Mouse (Mus musculus) testis, adult 2 months (tissue): ENCODE data around the gene Clta. TPM values are rescaled to one million over a fixed set of nuclear protein-coding genes. Genes with fewer than 3 reads are reported as not detected.

Experiments
- H3K27ac ChIP-seq: fragments of 200-500 bp; 2 replicates; pipeline ENCODE4 v1.5.1; 2012; ENCODE audit warnings: low read depth, low read length; ENCODE audit not compliant: control insufficient read depth, insufficient read depth
- H3K27me3 ChIP-seq: fragments of 200-500 bp; 2 replicates; pipeline ENCODE4 v1.6.1; 2012; ENCODE audit warnings: mild to moderate bottlenecking, low read length, moderate library complexity; ENCODE audit not compliant: control insufficient read depth, insufficient read depth
- H3K36me3 ChIP-seq: fragments of 200-500 bp; 2 replicates; pipeline ENCODE4 v1.6.1; 2012; ENCODE audit warnings: mild to moderate bottlenecking, low read length; ENCODE audit not compliant: control insufficient read depth, insufficient read depth
- H3K4me1 ChIP-seq: fragments of 200-500 bp; 2 replicates; pipeline ENCODE4 v1.6.1; 2012; ENCODE audit warnings: low read length; ENCODE audit not compliant: control insufficient read depth, insufficient read depth
- H3K4me3 ChIP-seq: fragments of 200-500 bp; 2 replicates; pipeline ENCODE4 v1.5.1; 2012; ENCODE audit warnings: low read depth, mild to moderate bottlenecking, low read length, moderate library complexity, mixed read lengths; ENCODE audit not compliant: control insufficient read depth
- CTCF ChIP-seq: fragments of 200-500 bp; IDR thresholded peaks from 2 replicates; pipeline ENCODE4 v1.5.1; 2012; ENCODE audit warnings: low read depth, mild to moderate bottlenecking, inconsistent platforms, low read length, moderate library complexity; ENCODE audit not compliant: control insufficient read depth, insufficient read depth, insufficient replicate concordance
- POLR2A ChIP-seq: fragments of 200-500 bp; IDR thresholded peaks from 2 replicates; pipeline ENCODE4 v1.6.1; 2012; ENCODE audit warnings: low read depth, mild to moderate bottlenecking, inconsistent platforms, low read length, moderate library complexity; ENCODE audit not compliant: control insufficient read depth
- polyA plus RNA-seq: library from polyadenylated mRNA; depleted of rRNA; stranded (reverse); fragments of >200 nt; gene quantifications from 2 replicates; pipeline ENCODE4 v1.2.3, GENCODE M21; 2012; rRNA removed

The Clta gene
- polyA plus RNA-seq = 23.1 and 29.0 TPM in 2 replicates

- Histone ChIP-seq H3K27me3 (no peaks in the 10 kb centered on the region), H3K36me3 (no peaks in the 10 kb centered on the region), H3K4me3 (no peak within 1 kb of the TSS), H3K27ac (no peak within 1 kb of the TSS), H3K4me1 (no peaks in the 10 kb centered on the region)
- no peak for TF ChIP-seq CTCF
- TF ChIP-seq POLR2A = no peak
These were observed at the start of gene Clta for GRCm38 (mm10) chr4:44004126-44004525. TSS of gene Clta (plus strand) at chr4:44004452.

GRCm38 (mm10) chr4:43957292-43957845, 46.9 kb upstream of the Clta start, which contains the start of gene Glipr2:
TSS of gene Glipr2 (plus strand) at chr4:43957401.
- H3K27ac ChIP-seq = no peak within 1 kb of the TSS
- no peaks in the 10 kb centered on the region for H3K36me3 ChIP-seq
- peak; percentile 27; the same call in 1 of the 2 replicates for TF ChIP-seq POLR2A
- TF ChIP-seq CTCF = peak; percentile 43; the same call in 1 of the 2 replicates
- peak within 1 kb of the TSS; percentile 70 for H3K4me3 ChIP-seq
- peaks cover 18% of the 10 kb centered on the region for H3K4me1 ChIP-seq
- no peaks in the 10 kb centered on the region for H3K27me3 ChIP-seq

- Histone ChIP-seq H3K27ac (no peak overlapping the region), H3K27me3 (no peaks in the 10 kb centered on the region), H3K4me1 (peaks cover 18% of the 10 kb centered on the region), H3K36me3 (no peaks in the 10 kb centered on the region), H3K4me3 (peak overlapping the region; percentile 70)
- TF ChIP-seq POLR2A (no peak), CTCF (no peak)
These were observed 46.3 kb upstream of the Clta start for GRCm38 (mm10) chr4:43957846-43958461.

- peaks cover 18% of the 10 kb centered on the region for H3K4me1 ChIP-seq
- no peak overlapping the region for H3K4me3 ChIP-seq
- H3K36me3 ChIP-seq = no peaks in the 10 kb centered on the region
- no peak overlapping the region; the same call in 1 of the 2 replicates for H3K27ac ChIP-seq
- TF ChIP-seq POLR2A = no peak
- TF ChIP-seq CTCF = no peak
- H3K27me3 ChIP-seq = no peaks in the 10 kb centered on the region
These were observed 44.6 kb upstream of the Clta start for GRCm38 (mm10) chr4:43959523-43960179.

GRCm38 (mm10) chr4:43960207-43960606, 44.0 kb upstream of the Clta start:
- Histone ChIP-seq H3K4me3 (no peak overlapping the region), H3K4me1 (peaks cover 22% of the 10 kb centered on the region), H3K27ac (no peak overlapping the region), H3K27me3 (no peaks in the 10 kb centered on the region), H3K36me3 (no peaks in the 10 kb centered on the region)
- TF ChIP-seq CTCF (no peak), POLR2A (no peak)

- no peak for TF ChIP-seq POLR2A
- TF ChIP-seq CTCF = no peak
- peaks cover 12% of the 10 kb centered on the region for H3K4me1 ChIP-seq
- H3K27me3 ChIP-seq = no peaks in the 10 kb centered on the region
- no peak overlapping the region for H3K4me3 ChIP-seq
- H3K27ac ChIP-seq = no peak overlapping the region
- H3K36me3 ChIP-seq = no peaks in the 10 kb centered on the region
These were observed 39.9 kb upstream of the Clta start for GRCm38 (mm10) chr4:43964326-43964833.

GRCm38 (mm10) chr4:43964951-43965684, 39.1 kb upstream of the Clta start:
- Histone ChIP-seq H3K27me3 (no peaks in the 10 kb centered on the region), H3K27ac (no peak overlapping the region)

More at GRCm38 (mm10) chr4:43964951-43965684, 39.1 kb upstream of the Clta start:
- Histone ChIP-seq H3K4me3 (no peak overlapping the region), H3K36me3 (no peaks in the 10 kb centered on the region), H3K4me1 (peaks cover 12% of the 10 kb centered on the region)
- TF ChIP-seq POLR2A = no peak
- TF ChIP-seq CTCF = no peak
